Mouse (Mus musculus) cerebellum, adult 2 months (tissue): ENCODE results near the gene Msrb1.

ENCODE experiments used
- CTCF ChIP-seq: fragments of 200-500 bp; IDR thresholded peaks from 2 replicates; pipeline ENCODE4 v1.5.1; 2011; ENCODE audit warnings: low read depth, mild to moderate bottlenecking, control low read depth, low read length, moderate library complexity, borderline replicate concordance; ENCODE audit not compliant: insufficient read depth
- POLR2A ChIP-seq: fragments of 200-500 bp; IDR thresholded peaks from 2 replicates; pipeline ENCODE4 v1.6.1; 2011; ENCODE audit warnings: low read length, control low read depth, borderline replicate concordance; ENCODE audit not compliant: insufficient read depth

GRCm38 (mm10) chr17:24736330-24737051 is at the start of gene Msrb1:
- TF ChIP-seq CTCF: no peak
- TF ChIP-seq POLR2A: peak; percentile 71
